Mouse (Mus musculus) MEL (cell line): ENCODE results near the gene Cacna1s. TPM values are rescaled to one million over a fixed set of nuclear protein-coding genes. Genes with fewer than 3 reads are reported as not detected.
A peak's percentile ranks its signal among the peaks of the same experiment; 100 is the strongest.

Experiments used
- DNase-seq: peaks from one replicate; pipeline ENCODE4 v3.0.0; 2011; ENCODE audit warnings: low read depth, low spot score
- H3K27ac ChIP-seq: 2 replicates; pipeline ENCODE4 v1.5.1; 2012; ENCODE audit warnings: low read depth, mild to moderate bottlenecking, control low read depth, low read length, moderate library complexity; ENCODE audit not compliant: control insufficient read depth
- H3K27me3 ChIP-seq, 2 experiments: fragments of 150-350 bp in 1 of 2; sonication (generic) in 1 of 2; 2 replicates each; pipeline ENCODE4 v1.6.1; 2012; ENCODE audit warnings: low read length in 2 of 2, mild to moderate bottlenecking in 2 of 2, improper control_type of control experiment in 1 of 2, moderate library complexity in 1 of 2; ENCODE audit not compliant: insufficient read depth in 2 of 2, control insufficient read depth in 1 of 2
- H3K36me3 ChIP-seq, 2 experiments: 2 replicates each; pipeline ENCODE4 v1.6.1; 2012 to 2014; ENCODE audit warnings: low read length in 2 of 2, improper control_type of control experiment in 1 of 2, inconsistent platforms in 1 of 2, mild to moderate bottlenecking in 1 of 2; ENCODE audit not compliant: insufficient read depth in 2 of 2, control insufficient read depth in 1 of 2
- H3K4me1 ChIP-seq, 2 experiments: fragments of 150-350 bp in 1 of 2; sonication (generic) in 1 of 2; 2 replicates each; pipeline ENCODE4 v1.6.1; 2012; ENCODE audit warnings: low read length in 2 of 2, improper control_type of control experiment in 1 of 2, mild to moderate bottlenecking in 1 of 2; ENCODE audit not compliant: insufficient read depth in 2 of 2, control insufficient read depth in 1 of 2
- H3K4me3 ChIP-seq, 2 experiments: fragments of 150-350 bp in 1 of 2; sonication (generic) in 1 of 2; 2 replicates each; pipeline ENCODE4 v1.5.1; 2012; ENCODE audit warnings: low read depth in 2 of 2, low read length in 2 of 2, mild to moderate bottlenecking in 2 of 2, moderate library complexity in 2 of 2, control low read depth in 1 of 2, improper control_type of control experiment in 1 of 2; ENCODE audit not compliant: control insufficient read depth in 1 of 2, insufficient read depth in 1 of 2
- H3K79me2 ChIP-seq: 2 replicates; pipeline ENCODE4 v1.6.1; 2012; ENCODE audit warnings: mild to moderate bottlenecking, low read length, moderate library complexity; ENCODE audit not compliant: control insufficient read depth, poor library complexity, insufficient read depth
- H3K9ac ChIP-seq: 2 replicates; pipeline ENCODE4 v1.6.1; 2012; ENCODE audit warnings: low read depth, mild to moderate bottlenecking, control low read depth, low read length, moderate library complexity; ENCODE audit not compliant: control insufficient read depth, poor library complexity, severe bottlenecking
- H3K9me3 ChIP-seq: fragments of 150-350 bp; sonication (generic); replicated peaks from 2 replicates; pipeline ENCODE4 v1.6.1; 2012; ENCODE audit warnings: mild to moderate bottlenecking, low read length, improper control_type of control experiment, moderate library complexity; ENCODE audit not compliant: insufficient read depth
- CHD1 ChIP-seq: IDR thresholded peaks from 2 replicates; pipeline ENCODE4 v1.6.1; 2012; ENCODE audit warnings: low read depth, mild to moderate bottlenecking, inconsistent platforms, low read length, improper control_type of control experiment
- CTCF ChIP-seq, 3 experiments: IDR thresholded peaks in 2 of 3; conservative IDR thresholded peaks in 1 of 3; 2 replicates each; pipeline ENCODE4 v1.5.1; 2011 to 2012; ENCODE audit warnings: low read length in 3 of 3, low read depth in 2 of 3, mild to moderate bottlenecking in 2 of 3, improper control_type of control experiment in 1 of 3, inconsistent platforms in 1 of 3, mixed read lengths in 1 of 3, moderate library complexity in 1 of 3; ENCODE audit not compliant: control insufficient read depth in 1 of 3, insufficient read depth in 1 of 3, poor library complexity in 1 of 3, severe bottlenecking in 1 of 3
- E2F4 ChIP-seq: IDR thresholded peaks from 2 replicates; pipeline ENCODE4 v1.6.1; 2011; ENCODE audit warnings: low read depth, low read length, improper control_type of control experiment, borderline replicate concordance
- ELF1 ChIP-seq: IDR thresholded peaks from 2 replicates; pipeline ENCODE4 v1.6.1; 2014; ENCODE audit warnings: low read depth, mild to moderate bottlenecking, inconsistent platforms, low read length, improper control_type of control experiment, moderate library complexity
- EP300 ChIP-seq, 2 experiments: IDR thresholded peaks; 2 replicates each; pipeline ENCODE4 v1.6.1; 2011; ENCODE audit warnings: improper control_type of control experiment in 2 of 2, low read length in 2 of 2, low read depth in 1 of 2, mild to moderate bottlenecking in 1 of 2
- GATA1 ChIP-seq: IDR thresholded peaks from 2 replicates; pipeline ENCODE4 v1.6.1; 2011; ENCODE audit warnings: low read depth, low read length, improper control_type of control experiment
- HCFC1 ChIP-seq: IDR thresholded peaks from 2 replicates; pipeline ENCODE4 v1.6.1; 2012; ENCODE audit warnings: low read depth, mild to moderate bottlenecking, inconsistent platforms, low read length, improper control_type of control experiment, moderate library complexity
- KAT2A ChIP-seq: conservative IDR thresholded peaks from 2 replicates; pipeline ENCODE4 v1.6.1; 2012; ENCODE audit warnings: low read depth, low read length, improper control_type of control experiment, inconsistent platforms
- MAFK ChIP-seq: IDR thresholded peaks from 2 replicates; pipeline ENCODE4 v1.6.1; 2011; ENCODE audit warnings: low read depth, mild to moderate bottlenecking, low read length, improper control_type of control experiment, borderline replicate concordance
- MAX ChIP-seq: IDR thresholded peaks from 2 replicates; pipeline ENCODE4 v1.6.1; 2011; ENCODE audit warnings: low read length, improper control_type of control experiment
- MAZ ChIP-seq: IDR thresholded peaks from 2 replicates; pipeline ENCODE4 v1.6.1; 2012; ENCODE audit warnings: low read depth, mild to moderate bottlenecking, inconsistent platforms, low read length, improper control_type of control experiment
- MEF2A ChIP-seq: IDR thresholded peaks from 2 replicates; pipeline ENCODE4 v1.6.1; 2014; ENCODE audit warnings: low read depth, mild to moderate bottlenecking, inconsistent platforms, low read length, improper control_type of control experiment; ENCODE audit not compliant: poor library complexity, insufficient replicate concordance, severe bottlenecking; ENCODE audit errors: extremely low read depth
- MXI1 ChIP-seq: IDR thresholded peaks from 2 replicates; pipeline ENCODE4 v1.6.1; 2011; ENCODE audit warnings: mild to moderate bottlenecking, low read depth, low read length, improper control_type of control experiment
- MYC ChIP-seq: IDR thresholded peaks from 2 replicates; pipeline ENCODE4 v1.6.1; 2011; ENCODE audit warnings: low read depth, mild to moderate bottlenecking, low read length, improper control_type of control experiment, moderate library complexity
- NRF1 ChIP-seq: IDR thresholded peaks from 2 replicates; pipeline ENCODE4 v1.6.1; 2014; ENCODE audit warnings: low read depth, mild to moderate bottlenecking, inconsistent platforms, low read length, improper control_type of control experiment, moderate library complexity; ENCODE audit not compliant: poor library complexity, insufficient read depth, severe bottlenecking
- POLR2AphosphoS2 ChIP-seq: IDR thresholded peaks from 2 replicates; pipeline ENCODE4 v1.6.1; 2011; ENCODE audit warnings: low read length, improper control_type of control experiment
- POLR2AphosphoS5 ChIP-seq: IDR thresholded peaks from 2 replicates; pipeline ENCODE4 v1.6.1; 2012; ENCODE audit warnings: low read depth, borderline replicate concordance, mild to moderate bottlenecking, inconsistent platforms, low read length, moderate library complexity, mixed read lengths
- RAD21 ChIP-seq: IDR thresholded peaks from 2 replicates; pipeline ENCODE4 v1.6.1; 2011; ENCODE audit warnings: mild to moderate bottlenecking, low read depth, low read length, improper control_type of control experiment
- RCOR1 ChIP-seq: IDR thresholded peaks from 2 replicates; pipeline ENCODE4 v1.6.1; 2012; ENCODE audit warnings: low read depth, mild to moderate bottlenecking, inconsistent platforms, low read length, improper control_type of control experiment
- SIN3A ChIP-seq: IDR thresholded peaks from 2 replicates; pipeline ENCODE4 v1.6.1; 2012; ENCODE audit warnings: low read length, improper control_type of control experiment, inconsistent platforms
- TAL1 ChIP-seq: IDR thresholded peaks from 2 replicates; pipeline ENCODE4 v1.6.1; 2012; ENCODE audit warnings: mild to moderate bottlenecking, inconsistent platforms, low read length, moderate library complexity, mixed read lengths
- TCF12 ChIP-seq: IDR thresholded peaks from 2 replicates; pipeline ENCODE4 v1.6.1; 2014; ENCODE audit warnings: low read depth, mild to moderate bottlenecking, inconsistent platforms, low read length, improper control_type of control experiment, moderate library complexity
- UBTF ChIP-seq: IDR thresholded peaks from 2 replicates; pipeline ENCODE4 v1.6.1; 2012; ENCODE audit warnings: low read depth, mild to moderate bottlenecking, inconsistent platforms, low read length, improper control_type of control experiment, moderate library complexity, borderline replicate concordance; ENCODE audit not compliant: insufficient read depth
- USF1 ChIP-seq: IDR thresholded peaks from 2 replicates; pipeline ENCODE4 v1.6.1; 2014; ENCODE audit warnings: low read depth, mild to moderate bottlenecking, inconsistent platforms, low read length, improper control_type of control experiment, moderate library complexity
- ZC3H11A ChIP-seq: IDR thresholded peaks from 2 replicates; pipeline ENCODE4 v1.6.1; 2012; ENCODE audit warnings: low read depth, mild to moderate bottlenecking, inconsistent platforms, low read length, improper control_type of control experiment
- ZKSCAN1 ChIP-seq: IDR thresholded peaks from 2 replicates; pipeline ENCODE4 v1.6.1; 2012; ENCODE audit warnings: low read depth, mild to moderate bottlenecking, inconsistent platforms, low read length, improper control_type of control experiment, moderate library complexity
- ZMIZ1 ChIP-seq: IDR thresholded peaks from 2 replicates; pipeline ENCODE4 v1.6.1; 2012; ENCODE audit warnings: low read depth, mild to moderate bottlenecking, inconsistent platforms, low read length, improper control_type of control experiment, moderate library complexity
- ZNF384 ChIP-seq: IDR thresholded peaks from 2 replicates; pipeline ENCODE4 v1.6.1; 2012; ENCODE audit warnings: low read depth, mild to moderate bottlenecking, inconsistent platforms, low read length, improper control_type of control experiment
- polyA plus RNA-seq, 2 experiments: library from polyadenylated mRNA; stranded (reverse) in 1 of 2; unstranded in 1 of 2; fragments of >175 nt in 1 of 2; fragments of >200 nt in 1 of 2; gene quantifications; 2 replicates each; pipeline versions ENCODE4 v1.2.1 to v1.2.4; 2012; ENCODE audit warnings: low replicate concordance in 2 of 2, low read depth in 1 of 2; ENCODE audit not compliant: insufficient read length in 2 of 2, insufficient read depth in 1 of 2, missing spikeins in 1 of 2
- total RNA-seq: library from RNA; depleted of rRNA; stranded (reverse); fragments of 300-350 nt; gene quantifications from 2 replicates; pipeline ENCODE4 v1.2.3, GENCODE M21; 2012

Cacna1s gene
- total and polyA plus RNA-seq, 3 experiments: not detected

- DNase-seq: peak; percentile 54
- TF ChIP-seq RAD21 (no peak), POLR2AphosphoS2 (peak; percentile 36; the same call in 1 of the 2 replicates), ZC3H11A (no peak), TCF12 (peak; percentile 57; the same call in 1 of the 2 replicates), ZNF384 (no peak), KAT2A (peak; percentile 41), EP300 (IDR thresholded peaks at IDR 0.05; ENCODE audit: low read depth in 1 of 2, low read length in 2 of 2) (peak in 1 of 2 experiments; percentile 56; a peak in 1 of 4 replicates)
- Histone ChIP-seq H3K4me3 (peak overlapping the region; percentile 48 to 100; a peak in 2 of 4 replicates), H3K27me3 (no peaks in the 10 kb centered on the region), H3K9me3 (no peaks in the 10 kb centered on the region), H3K79me2 (peaks cover 18% of the 10 kb centered on the region), H3K36me3 (peaks cover 0 to 34% of the 10 kb centered on the region in 2 experiments; a peak in 2 of 4 replicates), H3K9ac (peak overlapping the region; percentile 58), H3K4me1 (peaks cover 37 to 62% of the 10 kb centered on the region in 2 experiments), H3K27ac (peak overlapping the region; percentile 53; the same call in 1 of the 2 replicates)
Measured at GRCm38 (mm10) chr1:136130107-136130506, 77.6 kb downstream of the Cacna1s start.

DNA sequence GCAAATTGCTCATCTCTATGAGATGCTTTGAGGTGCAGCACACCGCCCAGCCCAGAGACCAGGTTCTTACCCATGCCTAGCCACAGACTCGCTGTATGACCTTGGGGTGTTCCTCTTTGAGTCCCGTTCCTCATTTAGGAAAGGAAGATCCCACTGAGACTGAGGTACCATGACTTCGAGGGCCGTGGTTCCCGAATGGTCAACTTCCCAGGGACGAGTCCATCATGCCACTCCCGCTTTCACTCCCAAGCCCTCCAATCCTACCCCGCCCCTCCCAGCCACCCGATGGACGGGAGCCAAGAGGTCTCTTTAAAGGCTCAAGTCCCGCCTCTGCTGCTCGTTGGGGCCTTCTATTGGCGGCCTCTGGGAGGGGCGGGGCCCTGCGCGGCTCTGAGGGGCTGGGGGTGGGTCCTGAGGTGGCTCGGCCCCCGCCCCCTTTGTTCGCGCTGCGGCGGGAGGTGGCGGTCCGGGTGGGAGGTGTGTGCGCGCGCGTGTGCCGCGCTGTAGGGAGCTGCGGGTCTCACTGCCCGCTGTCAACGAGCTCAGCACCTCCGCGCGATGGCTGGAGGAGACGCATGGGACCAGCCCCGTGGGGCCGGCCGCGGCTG lies 78.5 kb downstream of the Cacna1s start, which contains the start of gene Kif21b:
Gene Kif21b, plus strand, starts transcription at position 439 of the 608 bp plus-strand sequence.
- H3K27me3 ChIP-seq: no peaks in the 10 kb centered on the region
- H3K4me1 ChIP-seq: peaks cover 46 to 70% of the 10 kb centered on the region in 2 experiments
- peak; percentile 96 for DNase-seq
- no peaks in the 10 kb centered on the region for H3K9me3 ChIP-seq
- H3K79me2 ChIP-seq: peaks cover 18% of the 10 kb centered on the region
- H3K9ac ChIP-seq: peak within 1 kb of the TSS; percentile 82
- H3K27ac ChIP-seq: peak within 1 kb of the TSS; percentile 53; the same call in 1 of the 2 replicates
- peak within 1 kb of the TSS; percentile 68 to 100 for H3K4me3 ChIP-seq
- H3K36me3 ChIP-seq: peaks cover 0 to 43% of the 10 kb centered on the region in 2 experiments; a peak in 2 of 4 replicates
- TF ChIP-seq MAFK (no peak), ZMIZ1 (no peak), ZC3H11A (no peak), EP300 (IDR thresholded peaks at IDR 0.05; ENCODE audit: low read depth in 1 of 2, low read length in 2 of 2) (0 out of 4 replicates have a peak, but pooled peaks of 1 of the 2 experiments have one; percentile 32), SIN3A (peak; percentile 72), GATA1 (no peak), MYC (no peak), MAZ (peak; percentile 57; the same call in 1 of the 2 replicates), E2F4 (no peak), MAX (no peak; the same call in none of the 2 replicates), MXI1 (peak; percentile 79), TCF12 (no peak; the same call in 1 of the 2 replicates), UBTF (no peak), ELF1 (no peak), POLR2AphosphoS5 (no peak), POLR2AphosphoS2 (no peak), HCFC1 (no peak), KAT2A (no peak), USF1 (no peak), CTCF (IDR thresholded peaks at IDR 0.05 in 2 of 3, conservative IDR thresholded peaks at IDR 0.05 in 1 of 3; ENCODE audit: control insufficient read depth in 1 of 3, insufficient read depth in 1 of 3, low read depth in 2 of 3, low read length in 3 of 3, poor library complexity in 1 of 3, severe bottlenecking in 1 of 3) (no peak), ZKSCAN1 (no peak), TAL1 (no peak), ZNF384 (no peak), CHD1 (no peak), MEF2A (no peak), NRF1 (peak; percentile 52), RCOR1 (no peak; the same call in 1 of the 2 replicates)
